Mouse (Mus musculus) monocyte, adult 2 months (primary cell): ENCODE results near the gene Skint9.
"Not testable (repeated sequence)": the region's sequence is repeated elsewhere in the genome, so short reads cannot be mapped to it uniquely, and the experiment has no call there.

ENCODE experiments used
- DNase-seq, 2 experiments: peaks; one replicate each; pipeline ENCODE4 v3.0.0; 2022; ENCODE audit warnings: low spot score in 2 of 2, low read depth in 1 of 2

The Skint9 gene

DNA sequence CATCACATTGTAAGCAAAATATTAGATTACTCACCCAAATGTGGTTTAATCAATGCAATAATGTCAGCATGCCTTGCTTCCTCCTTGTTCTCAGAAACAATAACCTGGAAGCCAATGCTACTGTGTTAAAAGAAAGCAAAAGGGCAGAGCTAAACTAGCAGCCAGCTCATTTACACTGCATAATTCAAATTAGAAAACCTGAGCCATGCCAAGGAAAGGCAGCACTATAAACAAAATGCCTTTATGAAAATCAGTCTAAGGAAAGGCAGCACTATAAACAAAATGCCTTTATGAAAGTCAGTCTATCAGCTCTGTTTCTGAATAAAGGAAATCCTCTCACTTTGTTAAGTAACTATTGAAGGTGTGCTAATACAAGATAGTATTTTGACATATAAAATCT is at the start of gene Skint9:
Gene Skint9, minus strand, starts transcription at position 101 of the 400 bp plus-strand sequence.
- DNase-seq, result no peak

DNA sequence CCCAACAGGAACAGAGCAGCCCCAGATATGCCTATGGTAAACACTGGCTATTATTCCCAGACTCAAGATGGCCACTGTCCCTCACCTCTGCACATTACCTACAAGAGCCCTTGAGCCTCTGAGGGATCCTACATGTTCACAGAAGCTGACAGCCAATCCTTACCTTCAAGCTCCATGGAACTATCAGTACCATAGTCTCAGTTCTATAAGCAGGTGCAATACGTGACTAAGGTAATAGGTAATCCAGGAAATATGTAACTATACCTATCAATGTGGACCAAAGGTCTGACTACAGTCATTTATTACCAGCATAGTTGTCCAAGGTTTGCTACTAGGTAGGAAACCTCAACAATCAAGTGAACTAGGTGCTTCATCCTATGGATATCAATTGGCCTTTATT is 1.1 kb downstream of the Skint9 start:
- DNase-seq, result no peak

DNA sequence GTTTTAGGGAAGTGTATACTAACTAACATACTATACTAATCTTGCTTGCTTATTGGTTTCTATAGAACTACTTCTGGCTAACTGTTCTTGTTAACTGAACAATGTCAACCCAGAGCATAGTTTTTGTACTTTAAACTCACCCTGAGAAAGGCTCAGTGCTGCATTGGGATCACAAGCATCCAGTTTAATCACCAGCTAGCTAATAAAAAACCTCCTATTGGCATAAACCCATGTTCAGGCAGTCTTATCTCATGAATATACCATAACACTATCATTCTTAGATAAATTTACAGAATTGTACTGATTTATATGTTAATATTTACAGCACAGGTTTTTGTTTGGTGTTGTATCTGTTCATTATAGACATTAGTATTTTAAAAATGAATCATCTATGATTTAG is 1.6 kb downstream of the Skint9 start:
- DNase-seq, result no peak

DNA sequence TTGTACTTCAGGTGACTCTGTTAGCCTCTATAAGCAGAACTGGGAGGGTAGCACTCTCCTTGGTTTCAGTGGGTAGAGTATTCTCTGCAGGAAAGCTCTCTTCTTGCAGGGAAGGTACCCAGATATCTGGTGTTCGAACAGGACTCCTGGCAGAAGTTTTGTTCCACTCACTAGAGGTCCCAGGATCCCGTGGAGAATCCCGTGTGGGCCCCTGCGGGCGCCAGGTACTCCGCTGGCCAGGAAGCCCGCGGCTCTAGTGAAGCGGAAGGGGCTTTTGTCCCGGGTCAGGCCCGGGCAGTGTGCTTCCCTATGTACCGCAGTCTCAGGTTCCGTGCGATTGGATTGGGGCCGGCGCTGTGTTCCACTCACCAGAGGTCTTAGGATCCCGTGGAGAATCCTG is 84.7 kb downstream of the Skint9 start:
- not testable (repeated sequence) for DNase-seq
